Mouse (Mus musculus): ENCODE measurements at regions not wholly inside any gene's neighbourhood (a gene's known extent, or its start where the extent isn't known, plus 50 kb on each side); places are given as distances from the start of the nearest gene placed in this dataset.

GRCm38 (mm10) chr11:71390151-71390550, 159.6 kb upstream of the Nlrp1b start:
- ATAC-seq (ENCODE audit: low FRiP score, low read depth): peak; percentile 41
- Histone ChIP-seq H3K27ac (replicated peaks) (peak overlapping the region; percentile 63), H3K4me2 (replicated peaks) (peak overlapping the region; percentile 34; the same call in 1 of the 2 replicates), H3K4me3 (no peak overlapping the region), H3K36me3 (no peaks in the 10 kb centered on the region), H3K9me3 (no peaks in the 10 kb centered on the region), H3K9ac (replicated peaks) (no peak overlapping the region; the same call in 1 of the 2 replicates), H3K4me1 (peaks cover 14% of the 10 kb centered on the region), H3K27me3 (no peaks in the 10 kb centered on the region)
- WGBS: 56% methylated on average over 3 of the region's 3 CpGs

- H3K4me3 ChIP-seq: no peak overlapping the region
- no peaks in the 10 kb centered on the region for H3K27me3 ChIP-seq
- H3K9me3 ChIP-seq: no peaks in the 10 kb centered on the region
- H3K36me3 ChIP-seq: no peaks in the 10 kb centered on the region
- H3K9ac ChIP-seq (replicated peaks): no peak overlapping the region
- ATAC-seq (ENCODE audit: low FRiP score, low read depth): no peak
- H3K4me2 ChIP-seq (replicated peaks): no peak overlapping the region
- peak overlapping the region; percentile 63 for H3K27ac ChIP-seq (replicated peaks)
- H3K4me1 ChIP-seq: peaks cover 14% of the 10 kb centered on the region
- WGBS: 85% methylated on average over 3 of the region's 3 CpGs
These were observed 160.1 kb upstream of the Nlrp1b start for GRCm38 (mm10) chr11:71390616-71391015.

- no peak overlapping the region for H3K4me3 ChIP-seq
- H3K36me3 ChIP-seq: no peaks in the 10 kb centered on the region
- no peak overlapping the region for H3K27ac ChIP-seq (replicated peaks)
- WGBS: 91% methylated on average over 5 of the region's 5 CpGs
- ATAC-seq (ENCODE audit: low FRiP score, low read depth): no peak
- H3K4me2 ChIP-seq (replicated peaks): no peak overlapping the region
- no peaks in the 10 kb centered on the region for H3K9me3 ChIP-seq
- H3K27me3 ChIP-seq: no peaks in the 10 kb centered on the region
- H3K9ac ChIP-seq (replicated peaks): no peak overlapping the region
- H3K4me1 ChIP-seq: peaks cover 14% of the 10 kb centered on the region
These were observed 162.9 kb upstream of the Nlrp1b start for GRCm38 (mm10) chr11:71393406-71393805.

- Histone ChIP-seq H3K9me3 (no peaks in the 10 kb centered on the region), H3K4me2 (replicated peaks) (no peak overlapping the region), H3K36me3 (no peaks in the 10 kb centered on the region), H3K9ac (replicated peaks) (no peak overlapping the region), H3K4me3 (no peak overlapping the region), H3K27me3 (no peaks in the 10 kb centered on the region), H3K27ac (replicated peaks) (no peak overlapping the region), H3K4me1 (peaks cover 2% of the 10 kb centered on the region; the same call in 1 of the 2 replicates)
- no peak for ATAC-seq (ENCODE audit: low FRiP score, low read depth)
- 67% methylated on average over 4 of the region's 4 CpGs for WGBS
These were observed 164.5 kb upstream of the Nlrp1b start for GRCm38 (mm10) chr11:71395023-71395422.

- no peak overlapping the region for H3K4me3 ChIP-seq
- no peak overlapping the region for H3K4me2 ChIP-seq (replicated peaks)
- H3K9me3 ChIP-seq: no peaks in the 10 kb centered on the region
- no peaks in the 10 kb centered on the region for H3K4me1 ChIP-seq
- H3K27me3 ChIP-seq: no peaks in the 10 kb centered on the region
- WGBS: 84% methylated on average over 1 of the region's 1 CpGs
- H3K27ac ChIP-seq (replicated peaks): no peak overlapping the region
- no peak overlapping the region for H3K9ac ChIP-seq (replicated peaks)
- H3K36me3 ChIP-seq: no peaks in the 10 kb centered on the region
- ATAC-seq (ENCODE audit: low FRiP score, low read depth): no peak
These were observed 165.1 kb upstream of the Nlrp1b start for GRCm38 (mm10) chr11:71395631-71396030.

- Histone ChIP-seq H3K36me3 (no peaks in the 10 kb centered on the region), H3K27ac (replicated peaks) (no peak overlapping the region), H3K4me3 (no peak overlapping the region), H3K27me3 (no peaks in the 10 kb centered on the region), H3K4me1 (no peaks in the 10 kb centered on the region), H3K4me2 (replicated peaks) (no peak overlapping the region), H3K9me3 (no peaks in the 10 kb centered on the region), H3K9ac (replicated peaks) (no peak overlapping the region)
- ATAC-seq (ENCODE audit: low FRiP score, low read depth): no peak
- WGBS: 92% methylated on average over 2 of the region's 2 CpGs
These were observed 169.8 kb upstream of the Nlrp1b start for GRCm38 (mm10) chr11:71400351-71400750.

- no peaks in the 10 kb centered on the region for H3K4me1 ChIP-seq
- H3K9me3 ChIP-seq: no peaks in the 10 kb centered on the region
- no peak overlapping the region for H3K9ac ChIP-seq (replicated peaks)
- no peaks in the 10 kb centered on the region for H3K27me3 ChIP-seq
- no peaks in the 10 kb centered on the region for H3K36me3 ChIP-seq
- H3K4me3 ChIP-seq: no peak overlapping the region
- ATAC-seq (ENCODE audit: low FRiP score, low read depth): no peak
- H3K4me2 ChIP-seq (replicated peaks): no peak overlapping the region
- H3K27ac ChIP-seq (replicated peaks): no peak overlapping the region
- WGBS: 92% methylated on average over 2 of the region's 2 CpGs
These were observed 171.1 kb upstream of the Nlrp1b start for GRCm38 (mm10) chr11:71401411-71402276.

GRCm38 (mm10) chr11:71404361-71404760, 173.8 kb upstream of the Nlrp1b start:
- Histone ChIP-seq H3K9ac (replicated peaks) (no peak overlapping the region), H3K4me2 (replicated peaks) (no peak overlapping the region), H3K4me3 (no peak overlapping the region), H3K27ac (replicated peaks) (no peak overlapping the region), H3K9me3 (no peaks in the 10 kb centered on the region), H3K27me3 (no peaks in the 10 kb centered on the region), H3K4me1 (no peaks in the 10 kb centered on the region), H3K36me3 (no peaks in the 10 kb centered on the region)
- 84% methylated on average over 3 of the region's 3 CpGs for WGBS
- ATAC-seq (ENCODE audit: low FRiP score, low read depth): no peak

GRCm38 (mm10) chr11:71407043-71407442, 176.5 kb upstream of the Nlrp1b start:
- Histone ChIP-seq H3K4me1 (no peaks in the 10 kb centered on the region), H3K36me3 (no peaks in the 10 kb centered on the region), H3K4me3 (no peak overlapping the region), H3K9me3 (no peaks in the 10 kb centered on the region), H3K27ac (replicated peaks) (no peak overlapping the region), H3K4me2 (replicated peaks) (no peak overlapping the region), H3K27me3 (no peaks in the 10 kb centered on the region), H3K9ac (replicated peaks) (no peak overlapping the region)
- ATAC-seq (ENCODE audit: low FRiP score, low read depth): no peak
- 59% methylated on average over 6 of the region's 6 CpGs for WGBS

- Histone ChIP-seq H3K9ac (replicated peaks) (no peak overlapping the region), H3K27me3 (no peaks in the 10 kb centered on the region), H3K9me3 (no peaks in the 10 kb centered on the region), H3K27ac (replicated peaks) (no peak overlapping the region), H3K4me2 (replicated peaks) (no peak overlapping the region), H3K36me3 (no peaks in the 10 kb centered on the region), H3K4me1 (peaks cover 2% of the 10 kb centered on the region; the same call in 1 of the 2 replicates), H3K4me3 (no peak overlapping the region)
- no peak for ATAC-seq (ENCODE audit: low FRiP score, low read depth)
- 80% methylated on average over 6 of the region's 6 CpGs for WGBS
These were observed 178.8 kb upstream of the Nlrp1b start for GRCm38 (mm10) chr11:71409211-71409765.

- no peak for ATAC-seq (ENCODE audit: low FRiP score, low read depth)
- Histone ChIP-seq H3K27ac (replicated peaks) (no peak overlapping the region), H3K4me3 (no peak overlapping the region), H3K9ac (replicated peaks) (no peak overlapping the region), H3K4me2 (replicated peaks) (no peak overlapping the region), H3K27me3 (no peaks in the 10 kb centered on the region), H3K9me3 (no peaks in the 10 kb centered on the region), H3K36me3 (no peaks in the 10 kb centered on the region), H3K4me1 (peaks cover 15% of the 10 kb centered on the region)
- WGBS: 91% methylated on average over 3 of the region's 3 CpGs
These were observed 180.0 kb upstream of the Nlrp1b start for GRCm38 (mm10) chr11:71410582-71410981.

- Histone ChIP-seq H3K9me3 (no peaks in the 10 kb centered on the region), H3K4me2 (replicated peaks) (no peak overlapping the region), H3K36me3 (no peaks in the 10 kb centered on the region), H3K27ac (replicated peaks) (no peak overlapping the region), H3K9ac (replicated peaks) (no peak overlapping the region), H3K4me1 (peaks cover 15% of the 10 kb centered on the region), H3K4me3 (no peak overlapping the region), H3K27me3 (no peaks in the 10 kb centered on the region)
- WGBS: 84% methylated on average over 1 of the region's 1 CpGs
- ATAC-seq (ENCODE audit: low FRiP score, low read depth): no peak
These were observed 181.4 kb upstream of the Nlrp1b start for GRCm38 (mm10) chr11:71411958-71412357.
